Mouse (Mus musculus): ENCODE measurements at regions not wholly inside any gene's neighbourhood (a gene's known extent, or its start where the extent isn't known, plus 50 kb on each side); places are given as distances from the start of the nearest gene placed in this dataset.

DNA sequence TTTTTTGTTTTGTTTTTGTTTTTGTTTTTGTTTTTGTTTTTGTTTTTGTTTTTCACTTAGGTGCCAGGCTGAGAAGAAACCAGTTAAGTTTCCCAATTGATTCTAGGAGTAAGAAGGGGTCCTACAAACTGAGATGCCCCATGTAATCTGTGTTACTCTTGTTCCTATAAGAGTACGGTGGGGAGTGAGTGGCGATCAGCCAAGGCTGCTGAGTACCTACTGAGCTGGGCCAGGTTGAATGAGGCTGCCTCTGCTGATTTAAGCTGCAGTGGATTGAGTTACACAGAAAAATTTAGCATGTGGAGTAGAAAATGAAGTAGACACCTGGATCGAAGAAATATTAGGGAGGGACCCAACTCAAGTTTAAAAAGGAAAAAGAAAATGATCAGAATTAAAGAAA is 494.7 kb downstream of the Ncam2 start:
- Histone ChIP-seq H3K4me2 (ENCODE audit: low read depth, low read length) (no peak overlapping the region), H3K36me3 (ENCODE audit: control insufficient read depth, insufficient read depth) (no peaks in the 10 kb centered on the region), H3K4me3 (ENCODE audit: low read depth, low read length) (no peak overlapping the region), H3K27me3 (ENCODE audit: control insufficient read depth, insufficient read depth, low read depth, low read length) (no peaks in the 10 kb centered on the region), H3K9me3 (replicated peaks; ENCODE audit: control insufficient read depth, low read length) (no peaks in the 10 kb centered on the region), H3K4me1 (ENCODE audit: control insufficient read depth, low read depth, low read length) (no peaks in the 10 kb centered on the region), H3K27ac (ENCODE audit: low read length) (no peak overlapping the region), H3K9ac (ENCODE audit: low read depth, low read length) (no peak overlapping the region)
- no peak for ATAC-seq (ENCODE audit: low read depth)
- 58% methylated on average over 3 of the region's 3 CpGs for whole genome bisulfite sequencing (ENCODE audit: insufficient replicate concordance)

DNA sequence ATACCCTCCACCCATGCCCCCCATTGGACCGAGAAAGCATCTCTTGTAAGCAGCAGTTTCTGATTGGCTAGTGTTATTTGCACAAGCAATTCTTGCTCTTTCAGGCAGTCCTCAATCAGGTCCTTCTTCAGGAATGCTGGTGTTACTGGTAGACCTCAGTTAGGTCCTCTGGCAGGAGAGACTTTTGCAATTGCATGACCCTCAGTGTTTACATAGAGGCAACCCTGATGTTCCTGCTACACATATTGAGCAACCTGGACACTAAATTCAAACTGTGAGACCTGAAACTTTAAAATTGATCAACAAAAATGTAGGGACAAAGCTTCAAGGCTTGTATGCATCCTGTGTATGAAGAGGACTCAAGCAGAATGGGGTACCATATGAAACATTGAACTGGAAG is 502.9 kb downstream of the Ncam2 start:
- no peaks in the 10 kb centered on the region for H3K36me3 ChIP-seq (ENCODE audit: control insufficient read depth, insufficient read depth)
- no peak overlapping the region for H3K4me3 ChIP-seq (ENCODE audit: low read depth, low read length)
- no peaks in the 10 kb centered on the region for H3K27me3 ChIP-seq (ENCODE audit: control insufficient read depth, insufficient read depth, low read depth, low read length)
- peak; percentile 62; the same call in 1 of the 2 replicates for ATAC-seq (ENCODE audit: low read depth)
- no peaks in the 10 kb centered on the region for H3K9me3 ChIP-seq (replicated peaks; ENCODE audit: control insufficient read depth, low read length)
- H3K4me1 ChIP-seq (ENCODE audit: control insufficient read depth, low read depth, low read length), result no peaks in the 10 kb centered on the region
- WGBS (ENCODE audit: insufficient replicate concordance), result 58% methylated on average over 1 of the region's 1 CpGs
- H3K9ac ChIP-seq (ENCODE audit: low read depth, low read length), result no peak overlapping the region
- no peak overlapping the region for H3K27ac ChIP-seq (ENCODE audit: low read length)
- no peak overlapping the region for H3K4me2 ChIP-seq (ENCODE audit: low read depth, low read length)

All from liver, embryonic 16.5 days (tissue).